In genomic region chr15:83410270-83410669, GRCm38 (mm10) we compare ENCODE assay signal across 12 mouse cellular contexts. TPM values are rescaled to one million over a fixed set of nuclear protein-coding genes. Genes with fewer than 3 reads are reported as not detected.
DNase-seq lines count a peak whose midpoint lies in the region; ATAC-seq and TF ChIP-seq lines count a peak whose summit lies in the region.
"Had no signal": no experiment of that assay in that cellular context is flagged by ENCODE, and none has a peak within 500 bp of the region (broad histone marks: within the 10 kb centered on the region; RNA-seq: fewer than 3 reads in every experiment).

No protein-coding gene starts in this region.

- no peak overlapping the region; the same call in 1 of the 2 replicates for H3K9ac ChIP-seq in liver, embryonic 13.5 days
- no peak overlapping the region for H3K9ac ChIP-seq in liver, postnatal 0 days (replicated peaks)

- no peak overlapping the region for H3K4me3 ChIP-seq in liver, embryonic 13.5 days (replicated peaks)
- H3K4me3 ChIP-seq in liver, postnatal 0 days (ENCODE audit: low read depth, low read length), result no peak overlapping the region
- H3K4me3 ChIP-seq: layer of hippocampus, adult 2 months had no signal

- H3K27me3 ChIP-seq in liver, embryonic 13.5 days, result no peaks in the 10 kb centered on the region
- H3K27me3 ChIP-seq in liver, postnatal 0 days (ENCODE audit: insufficient read depth, low read length), result no peaks in the 10 kb centered on the region

- no peak for ATAC-seq in liver, embryonic 13.5 days (ENCODE audit: low read depth)
- ATAC-seq in liver, postnatal 0 days, result no peak
- ATAC-seq in megakaryocyte, adult 5-6 weeks (ENCODE audit: poor library complexity, severe bottlenecking), result peak; percentile 45

- TF ChIP-seq CTCF in liver, postnatal 0 days (IDR thresholded peaks at IDR 0.05; ENCODE audit: low read depth), result no peak

- no peak overlapping the region for H3K4me2 ChIP-seq in liver, embryonic 13.5 days
- H3K4me2 ChIP-seq in liver, postnatal 0 days (ENCODE audit: low read depth, low read length), result no peak overlapping the region

- H3K4me1 ChIP-seq in liver, embryonic 13.5 days (replicated peaks), result peaks cover 57% of the 10 kb centered on the region
- peaks cover 20% of the 10 kb centered on the region for H3K4me1 ChIP-seq in liver, postnatal 0 days (ENCODE audit: insufficient read depth)

- no peak for DNase-seq in liver, embryonic 13.5 days
- DNase-seq in liver, postnatal 0 days, result no peak
- peak; percentile 54 for DNase-seq in adrenal gland, adult 8-10 months
- DNase-seq in fibroblast of lung, adult 2 months (ENCODE audit: low read depth), result peak; percentile 88
- no peak for DNase-seq in cerebellum, postnatal 10 days
- no peak for DNase-seq in frontal cortex, postnatal 36 days (ENCODE audit: low spot score in 2 of 2)
- no peak for DNase-seq in thymus, postnatal 10 days (ENCODE audit: low spot score in 2 of 2)
- DNase-seq: cerebellum, postnatal 14 days; kidney, adult 2 months; right cerebral cortex, postnatal 4 days had no signal

- no peak for TF ChIP-seq EP300 in liver, postnatal 0 days (IDR thresholded peaks at IDR 0.05; ENCODE audit: low read depth)

- peak overlapping the region; percentile 7; the same call in 1 of the 2 replicates for H3K27ac ChIP-seq in liver, embryonic 13.5 days
- H3K27ac ChIP-seq in liver, postnatal 0 days (ENCODE audit: low read depth), result no peak overlapping the region; the same call in 1 of the 2 replicates
- H3K27ac ChIP-seq: layer of hippocampus, adult 2 months had no signal

- peaks cover 30% of the 10 kb centered on the region for H3K36me3 ChIP-seq in liver, embryonic 13.5 days
- no peaks in the 10 kb centered on the region for H3K36me3 ChIP-seq in liver, postnatal 0 days (replicated peaks; ENCODE audit: insufficient read depth, low read length)

- no peaks in the 10 kb centered on the region for H3K9me3 ChIP-seq in liver, embryonic 13.5 days (replicated peaks)
- H3K9me3 ChIP-seq in liver, postnatal 0 days (ENCODE audit: low read length), result no peaks in the 10 kb centered on the region

- 57% methylated on average over 6 of the region's 6 CpGs for WGBS in liver, embryonic 13.5 days (ENCODE audit: insufficient replicate concordance)
- 50% methylated on average over 6 of the region's 6 CpGs for WGBS in liver, postnatal 0 days (ENCODE audit: insufficient replicate concordance)

RNA-seq across cellular contexts. Expression of gene Pacsin2, which starts 54.1 kb away (rescaled TPM):
- 45.0 and 58.2 TPM in 2 replicates for polyA plus RNA-seq in liver, embryonic 13.5 days (2015; fragmentation: Nextera tagmentation; extraction: Ambion mirVana)
- 20.6 and 24.3 TPM in 2 replicates for polyA plus RNA-seq in liver, postnatal 0 days (2015; fragmentation: Nextera tagmentation; extraction: Ambion mirVana)
- total RNA-seq in adrenal gland, adult 8-10 months (2022), result 100 to 1,000 TPM in 2 of 4 experiments, 10 to 100 TPM in 2; 88.4 to 126 (median 102) TPM
- 71.9 and 75.0 TPM in 2 replicates for total RNA-seq in megakaryocyte, adult 5-6 weeks (2015)
- 112 and 115 TPM in 2 replicates for total RNA-seq in megakaryocyte, adult 5-6 weeks (2017)

Comparison
In these comparisons a context has a peak if more than half of its experiments do, and no peak if none do; other contexts are left out.
1. DNase-seq: peak in adrenal gland, adult 8-10 months (single experiment) and fibroblast of lung, adult 2 months (single experiment); none in liver, embryonic 13.5 days (single experiment), liver, postnatal 0 days (single experiment), cerebellum, postnatal 10 days (0 of 2), frontal cortex, postnatal 36 days (0 of 2) and thymus, postnatal 10 days (0 of 2).